Comparison of ENCODE assay signal across 7 mouse cellular contexts in the genomic region with DNA sequence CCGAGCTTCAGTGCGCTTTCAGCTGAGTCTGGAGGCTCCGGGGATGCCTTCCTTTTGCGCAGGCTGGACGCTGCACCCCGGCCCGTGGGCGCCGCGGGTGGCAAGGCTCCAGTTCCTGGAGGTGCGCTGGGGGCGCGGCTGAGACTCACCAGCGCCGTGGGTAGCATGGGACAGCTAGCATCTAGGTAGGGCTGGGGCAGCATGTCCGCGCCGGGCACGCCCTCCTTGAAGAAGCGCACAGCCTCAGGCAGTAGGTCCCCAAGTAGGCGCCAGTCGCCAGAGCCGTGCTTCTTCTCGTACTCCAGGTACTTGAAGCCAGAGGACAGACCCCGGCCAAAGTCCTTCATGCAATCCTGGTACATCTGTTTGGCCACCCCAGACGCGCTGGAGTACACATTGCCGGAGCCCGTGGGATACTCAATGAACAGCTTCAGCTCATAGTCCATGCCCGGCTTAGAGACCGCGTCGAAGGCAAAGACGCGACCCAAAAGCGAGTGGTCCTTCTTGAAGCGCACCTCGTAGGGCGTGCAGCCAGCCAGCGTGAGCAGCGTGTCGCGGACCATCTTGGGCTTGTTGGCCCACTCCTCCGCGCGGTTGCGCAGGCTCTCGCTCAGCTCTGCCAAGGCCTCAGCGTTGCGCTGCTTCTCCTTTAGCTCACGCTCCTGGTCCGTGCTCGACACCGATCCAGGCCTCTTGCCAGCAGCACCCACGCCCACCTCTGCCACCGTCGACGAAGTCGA. TPM values are rescaled to one million over a fixed set of nuclear protein-coding genes. Genes with fewer than 3 reads are reported as not detected.
DNase-seq lines count a peak whose midpoint lies in the region; ATAC-seq and TF ChIP-seq lines count a peak whose summit lies in the region.

No protein-coding gene starts in this region.

- peaks cover 6% of the 10 kb centered on the region; the same call in 1 of the 2 replicates for H3K36me3 ChIP-seq in forebrain, embryonic 12.5 days (replicated peaks)

- peaks cover 38% of the 10 kb centered on the region for H3K4me1 ChIP-seq in bone marrow macrophage, adult 2 months (ENCODE audit: control insufficient read depth, insufficient read depth, low read length)
- H3K4me1 ChIP-seq in forebrain, embryonic 12.5 days: peaks cover 64% of the 10 kb centered on the region

- intact Hi-C loops in heart, postnatal 25 days (cut with DNase I): no loop called here

- peak overlapping the region; percentile 100 for H3K9ac ChIP-seq in forebrain, embryonic 12.5 days

- no peaks in the 10 kb centered on the region for H3K27me3 ChIP-seq in forebrain, embryonic 12.5 days

- no peak for TF ChIP-seq CTCF in bone marrow macrophage, adult 2 months (IDR thresholded peaks at IDR 0.05; ENCODE audit: low read depth, low read length)
- TF ChIP-seq CTCF in layer of hippocampus, adult 2 months (conservative IDR thresholded peaks at IDR 0.05): no peak

- no peaks in the 10 kb centered on the region for H3K9me3 ChIP-seq in forebrain, embryonic 12.5 days

- peak overlapping the region; percentile 97 for H3K27ac ChIP-seq in bone marrow macrophage, adult 2 months (ENCODE audit: insufficient read depth, low read depth, low read length)
- H3K27ac ChIP-seq in forebrain, embryonic 12.5 days: peak overlapping the region; percentile 100
- peak overlapping the region; percentile 100 for H3K27ac ChIP-seq in layer of hippocampus, adult 2 months

- no peak; the same call in 1 of the 2 replicates for ATAC-seq in forebrain, embryonic 12.5 days (ENCODE audit: low FRiP score)

- WGBS in forebrain, embryonic 12.5 days: under 1% methylated on average over 59 of the region's 59 CpGs

- peak overlapping the region; percentile 87 for H3K4me3 ChIP-seq in bone marrow macrophage, adult 2 months (ENCODE audit: insufficient read depth, low read length)
- H3K4me3 ChIP-seq in forebrain, embryonic 12.5 days (replicated peaks): peak overlapping the region; percentile 93
- peak overlapping the region; percentile 80 for H3K4me3 ChIP-seq in layer of hippocampus, adult 2 months

- peak; percentile 56 for DNase-seq in MN1 (ENCODE audit: low spot score)
- peak; percentile 49 for DNase-seq in heart, postnatal 25 days (ENCODE audit: low spot score)
- DNase-seq in layer of hippocampus, adult 2 months (ENCODE audit: low spot score in 2 of 2): peak in 1 of 2 experiments; percentile 76
- DNase-seq in lung, postnatal 36 days: peak; percentile 85
- DNase-seq in right cerebral cortex, postnatal 25 days: peak; percentile 83

- peak overlapping the region; percentile 97 for H3K4me2 ChIP-seq in forebrain, embryonic 12.5 days

- TF ChIP-seq POLR2A in bone marrow macrophage, adult 2 months (IDR thresholded peaks at IDR 0.05; ENCODE audit: borderline replicate concordance, low read depth, low read length): no peak

RNA-seq across cellular contexts. Expression of a gene that starts 2.1 kb away (rescaled TPM):
- 11.4 and 12.0 TPM in 2 replicates for polyA plus RNA-seq in bone marrow macrophage, adult 2 months (2012; ENCODE audit: insufficient read depth, insufficient read length, missing spikeins)
- 74.8 and 81.9 TPM in 2 replicates for polyA plus RNA-seq in forebrain, embryonic 12.5 days (2016; fragmentation: Nextera tagmentation; extraction: Ambion mirVana)
- 10 to 100 TPM; 33.3 to 36.9 TPM for total RNA-seq in heart, postnatal 25 days (2021)
- 10 to 100 TPM; 69.8 to 70.2 TPM for total RNA-seq in layer of hippocampus, adult 2 months (2021)
